In the genomic region with DNA sequence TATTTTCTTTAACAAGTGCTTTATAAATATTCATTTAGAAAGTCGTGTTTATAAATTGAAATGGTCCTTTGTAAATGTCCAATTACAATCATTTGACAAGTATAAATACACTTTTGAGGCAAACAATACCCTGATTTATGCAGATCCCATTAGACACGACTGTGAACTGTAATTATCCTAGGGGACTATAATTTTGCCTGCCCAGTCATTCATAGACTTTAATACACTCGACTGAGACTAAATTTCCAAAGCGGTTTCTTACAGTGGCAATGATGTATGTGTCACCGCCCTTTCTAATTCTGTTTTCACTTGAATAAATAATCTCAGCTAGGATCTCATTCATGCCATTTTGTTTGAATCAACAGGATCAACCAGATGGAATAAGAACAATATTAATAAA, we compare ENCODE assay signal across 22 mouse cellular contexts.
DNase-seq lines count a peak whose midpoint lies in the region; ATAC-seq and TF ChIP-seq lines count a peak whose summit lies in the region.
"Had no signal": no experiment of that assay in that cellular context is flagged by ENCODE, and none has a peak within 500 bp of the region (broad histone marks: within the 10 kb centered on the region; RNA-seq: fewer than 3 reads in every experiment).

No protein-coding gene starts in this region.

- intact Hi-C loops in left cerebral cortex, postnatal 25 days (cut with DNase I), result no loop called here

- TF ChIP-seq CTCF in forebrain, postnatal 0 days (IDR thresholded peaks at IDR 0.05; ENCODE audit: low read depth), result no peak

- peak; percentile 56; the same call in 1 of the 2 replicates for ATAC-seq in midbrain, embryonic 13.5 days
- ATAC-seq in midbrain, embryonic 11.5 days (ENCODE audit: low FRiP score), result no peak
- peak; percentile 82 for ATAC-seq in forebrain, postnatal 0 days

- H3K9ac ChIP-seq in midbrain, embryonic 13.5 days (replicated peaks), result no peak overlapping the region
- no peak overlapping the region for H3K9ac ChIP-seq in midbrain, embryonic 11.5 days (ENCODE audit: low read length)
- H3K9ac ChIP-seq in forebrain, postnatal 0 days, result no peak overlapping the region
- H3K9ac ChIP-seq: kidney, embryonic 15.5 days; liver, embryonic 13.5 days had no signal

- no peak overlapping the region for H3K4me3 ChIP-seq in midbrain, embryonic 13.5 days (replicated peaks)
- H3K4me3 ChIP-seq in midbrain, embryonic 11.5 days (ENCODE audit: low read depth, low read length), result no peak overlapping the region
- H3K4me3 ChIP-seq in forebrain, postnatal 0 days (ENCODE audit: low read depth, low read length), result no peak overlapping the region
- H3K4me3 ChIP-seq: embryonic facial prominence, embryonic 10.5 days; kidney, embryonic 15.5 days; liver, embryonic 13.5 days had no signal

- H3K9me3 ChIP-seq in midbrain, embryonic 13.5 days, result peaks cover 4% of the 10 kb centered on the region; the same call in 1 of the 2 replicates
- no peaks in the 10 kb centered on the region for H3K9me3 ChIP-seq in midbrain, embryonic 11.5 days (ENCODE audit: control insufficient read depth, low read length)
- H3K9me3 ChIP-seq in forebrain, postnatal 0 days (ENCODE audit: low read length), result no peaks in the 10 kb centered on the region
- H3K9me3 ChIP-seq: embryonic facial prominence, embryonic 10.5 days; kidney, embryonic 15.5 days; liver, embryonic 13.5 days had no signal

- no peaks in the 10 kb centered on the region for H3K27me3 ChIP-seq in midbrain, embryonic 13.5 days
- no peaks in the 10 kb centered on the region for H3K27me3 ChIP-seq in midbrain, embryonic 11.5 days (ENCODE audit: control insufficient read depth, insufficient read depth, low read length)
- no peaks in the 10 kb centered on the region; the same call in 1 of the 2 replicates for H3K27me3 ChIP-seq in forebrain, postnatal 0 days (ENCODE audit: insufficient read depth, low read length)
- H3K27me3 ChIP-seq: kidney, embryonic 15.5 days; liver, embryonic 13.5 days had no signal

- WGBS in midbrain, embryonic 13.5 days, result 42% methylated on average over 5 of the region's 5 CpGs
- WGBS in midbrain, embryonic 11.5 days, result 75% methylated on average over 5 of the region's 5 CpGs
- 15% methylated on average over 5 of the region's 5 CpGs for WGBS in forebrain, postnatal 0 days

- no peak overlapping the region for H3K27ac ChIP-seq in midbrain, embryonic 13.5 days
- H3K27ac ChIP-seq in midbrain, embryonic 11.5 days (ENCODE audit: low read depth, low read length), result no peak overlapping the region
- no peak overlapping the region for H3K27ac ChIP-seq in forebrain, postnatal 0 days (ENCODE audit: low read depth, low read length)
- H3K27ac ChIP-seq: embryonic facial prominence, embryonic 10.5 days; kidney, embryonic 15.5 days; liver, embryonic 13.5 days had no signal

- no peak for DNase-seq in midbrain, embryonic 11.5 days (ENCODE audit: low spot score, missing footprints)
- peak; percentile 4 for DNase-seq in brain, adult 2 months (ENCODE audit: low read depth, low spot score)
- peak; percentile 24 for DNase-seq in brain, embryonic 18.5 days (ENCODE audit: low read depth, low spot score)
- DNase-seq in forebrain, postnatal 0 days, result peak; percentile 9
- no peak for DNase-seq in left cerebral cortex, postnatal 25 days (ENCODE audit: low spot score in 2 of 2)
- DNase-seq in thymus, postnatal 14 days, result no peak
- no peak for DNase-seq in lung, postnatal 36 days
- DNase-seq: adrenal gland, postnatal 10 days; cerebellum, adult 9-10 months; gastrocnemius, postnatal 25 days; heart, adult 18-20 months; kidney, adult 11 months; kidney, postnatal 4 days; layer of hippocampus, adult 9-11 months; liver, embryonic 13.5 days; lung, adult 2 months; lung, postnatal 14 days; right cerebral cortex, postnatal 25 days; spleen, adult 18-20 months had no signal

- H3K4me1 ChIP-seq in midbrain, embryonic 13.5 days (replicated peaks), result no peaks in the 10 kb centered on the region
- H3K4me1 ChIP-seq in midbrain, embryonic 11.5 days (ENCODE audit: control insufficient read depth, insufficient read depth, low read length), result no peaks in the 10 kb centered on the region
- H3K4me1 ChIP-seq in forebrain, postnatal 0 days (ENCODE audit: insufficient read depth), result no peaks in the 10 kb centered on the region
- H3K4me1 ChIP-seq: embryonic facial prominence, embryonic 10.5 days; kidney, embryonic 15.5 days; liver, embryonic 13.5 days had no signal

- no peak overlapping the region for H3K4me2 ChIP-seq in midbrain, embryonic 13.5 days (replicated peaks)
- no peak overlapping the region for H3K4me2 ChIP-seq in midbrain, embryonic 11.5 days
- no peak overlapping the region for H3K4me2 ChIP-seq in forebrain, postnatal 0 days (ENCODE audit: low read depth)
- H3K4me2 ChIP-seq: kidney, embryonic 15.5 days; liver, embryonic 13.5 days had no signal

- no peaks in the 10 kb centered on the region for H3K36me3 ChIP-seq in midbrain, embryonic 13.5 days
- H3K36me3 ChIP-seq in midbrain, embryonic 11.5 days (ENCODE audit: control insufficient read depth, insufficient read depth, low read length), result no peaks in the 10 kb centered on the region
- H3K36me3 ChIP-seq in forebrain, postnatal 0 days (ENCODE audit: insufficient read depth), result no peaks in the 10 kb centered on the region
- H3K36me3 ChIP-seq: embryonic facial prominence, embryonic 10.5 days; kidney, embryonic 15.5 days; liver, embryonic 13.5 days had no signal

Comparison
In these comparisons a context has a peak if more than half of its experiments do, and no peak if none do; other contexts are left out.
1. DNase-seq: peak in brain, adult 2 months (single experiment), brain, embryonic 18.5 days (single experiment) and forebrain, postnatal 0 days (single experiment); none in midbrain, embryonic 11.5 days (single experiment), left cerebral cortex, postnatal 25 days (0 of 2), thymus, postnatal 14 days (single experiment) and lung, postnatal 36 days (single experiment).